Mouse (Mus musculus): Measurements from ENCODE around the gene Senp1.

The Senp1 gene

DNA sequence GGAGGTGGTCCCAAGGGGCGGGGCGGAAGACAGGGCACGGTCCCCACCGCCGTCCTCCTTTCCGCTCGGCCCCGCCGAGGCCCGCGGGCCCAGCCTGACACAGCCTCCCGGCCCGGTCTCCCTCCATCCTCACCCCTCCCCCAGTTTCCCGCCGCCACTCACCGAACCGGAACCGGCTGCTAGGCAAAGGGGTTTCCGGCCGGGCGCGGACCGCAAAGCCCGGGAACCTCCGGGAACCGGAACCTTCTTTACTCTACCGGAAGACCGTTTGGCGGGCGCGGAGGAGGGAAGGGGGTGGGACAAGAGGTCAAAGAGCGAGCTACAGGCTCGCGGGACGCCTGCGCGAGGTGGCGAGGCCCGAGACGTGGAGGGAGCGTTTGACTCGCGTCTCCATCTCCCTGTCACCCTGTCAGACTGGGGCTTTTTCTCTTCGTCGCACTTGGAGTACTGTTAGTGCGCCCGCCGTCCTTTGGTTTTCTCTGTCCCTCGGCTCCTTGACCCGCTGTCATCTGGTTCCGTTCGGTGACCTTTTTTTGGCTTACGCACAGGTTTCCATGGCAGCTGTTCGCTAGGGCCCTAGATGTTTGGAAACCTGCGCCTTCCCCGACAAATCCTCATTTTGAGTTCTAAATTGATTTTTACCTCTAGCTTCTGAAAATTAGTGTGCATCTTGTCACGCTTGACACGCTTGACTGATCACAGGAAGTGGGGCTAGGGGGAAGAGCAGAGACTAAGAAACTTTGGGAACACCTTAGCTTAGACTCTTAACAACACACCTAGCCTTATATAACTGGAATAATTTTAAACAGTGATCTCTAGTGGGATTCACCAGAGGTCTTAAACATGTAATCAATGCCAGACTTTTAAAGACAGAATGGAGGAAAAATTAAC, at the start of gene Senp1:
TSS of gene Senp1 (minus strand) at position 624 of the 891 bp plus-strand sequence.
- peak; percentile 87 for ATAC-seq (ENCODE audit: insufficient number of reproducible peaks, low FRiP score, low TSS enrichment)

DNA sequence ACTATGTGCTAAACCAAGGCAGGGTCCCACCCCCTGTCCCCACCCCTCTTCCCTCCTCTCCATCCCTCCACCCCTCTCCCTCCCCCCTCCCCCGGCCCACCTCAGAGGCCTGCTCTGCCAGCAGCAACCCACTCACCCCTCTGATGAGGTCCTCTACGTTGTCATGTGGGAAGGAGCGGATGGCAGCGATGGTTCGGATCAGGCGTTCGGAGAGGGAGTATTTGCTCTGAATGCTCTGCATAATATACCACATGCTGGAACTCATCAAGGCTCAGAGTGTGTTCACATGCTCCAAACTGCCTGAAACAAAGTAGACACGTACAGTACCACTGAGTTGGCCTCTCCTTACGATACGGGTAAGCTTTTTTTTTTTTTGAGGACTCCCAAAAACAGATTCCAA, 49.0 kb upstream of the Senp1 start:
- no peak for ATAC-seq (ENCODE audit: insufficient number of reproducible peaks, low FRiP score, low TSS enrichment)

DNA sequence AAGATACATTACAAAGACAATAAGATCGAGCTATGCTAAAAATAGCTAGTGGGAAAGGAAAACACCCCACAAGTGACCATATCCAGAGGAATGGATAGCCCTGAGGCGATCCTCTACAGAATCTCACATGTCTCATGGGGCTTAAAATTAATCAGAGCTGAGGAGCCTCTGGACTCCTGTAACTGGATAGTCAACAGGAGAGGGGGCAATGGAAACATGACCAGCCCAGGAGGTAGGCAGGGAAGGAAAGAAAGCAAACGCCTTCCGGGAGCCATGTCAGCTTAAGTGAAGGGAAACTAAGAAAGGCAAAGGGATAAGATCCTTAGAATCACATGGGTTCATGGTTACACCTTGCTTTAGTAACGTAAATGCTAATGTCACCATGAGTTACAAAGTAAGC, 47.3 kb upstream of the Senp1 start:
- ATAC-seq (ENCODE audit: insufficient number of reproducible peaks, low FRiP score, low TSS enrichment) = no peak

DNA sequence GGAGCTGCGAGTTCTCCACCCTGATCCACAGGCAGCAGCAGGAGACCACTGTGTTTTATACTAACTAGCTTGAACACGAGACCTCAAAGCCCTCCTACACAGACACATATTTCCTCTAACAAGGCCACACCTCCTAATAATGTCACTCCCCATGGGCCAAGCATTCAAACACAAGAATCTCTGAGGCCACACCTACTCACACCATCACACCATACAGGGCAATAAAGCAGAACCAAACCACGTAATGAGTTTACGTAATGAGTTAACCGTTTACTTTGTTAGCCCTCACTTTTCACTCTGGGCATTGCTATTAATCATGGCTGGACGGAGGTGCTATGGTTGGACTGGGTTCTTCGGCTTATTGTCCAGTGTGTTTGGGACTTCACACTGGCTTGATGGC, 46.2 kb upstream of the Senp1 start:
- ATAC-seq (ENCODE audit: insufficient number of reproducible peaks, low FRiP score, low TSS enrichment) = no peak

DNA sequence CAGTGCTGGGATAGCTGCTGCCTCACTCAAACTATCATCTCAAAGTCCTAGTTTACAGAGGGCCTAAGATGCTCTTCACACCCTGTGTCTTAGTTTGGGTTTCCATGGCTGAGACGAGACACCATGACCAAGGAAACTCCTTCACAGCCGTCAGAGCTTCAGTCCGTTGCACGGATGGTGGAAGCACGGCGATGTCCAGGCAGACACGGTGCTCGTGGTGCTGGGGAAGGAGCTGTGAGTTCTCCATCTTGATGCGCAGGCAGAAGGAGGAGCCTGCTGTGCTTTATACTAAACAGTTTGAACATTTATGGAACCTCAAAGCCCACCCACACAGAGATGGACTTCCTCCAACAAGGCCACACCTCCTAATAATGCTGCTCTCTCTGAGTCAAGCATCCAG, 43.3 kb upstream of the Senp1 start:
- no peak for ATAC-seq (ENCODE audit: insufficient number of reproducible peaks, low FRiP score, low TSS enrichment)

DNA sequence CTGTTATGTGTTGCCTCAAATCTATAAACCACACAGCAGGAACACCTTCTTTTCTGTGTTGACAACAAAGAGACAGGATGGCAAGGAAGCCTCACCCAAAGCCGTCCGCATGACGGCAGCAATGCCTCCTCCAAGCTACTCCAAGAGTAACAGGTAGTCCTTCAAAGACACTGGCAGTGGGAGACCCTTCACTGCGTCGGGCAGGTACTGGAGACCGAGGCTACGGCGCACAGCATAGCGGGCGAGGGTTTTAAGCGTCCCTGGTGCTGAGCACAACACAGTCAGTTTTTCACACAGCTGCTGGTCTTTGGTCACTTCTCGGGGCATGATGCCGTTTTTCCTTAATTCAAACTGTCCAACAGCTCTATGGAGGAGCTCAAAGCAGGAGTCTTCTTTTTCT, 42.1 kb upstream of the Senp1 start:
- no peak for ATAC-seq (ENCODE audit: insufficient number of reproducible peaks, low FRiP score, low TSS enrichment)

DNA sequence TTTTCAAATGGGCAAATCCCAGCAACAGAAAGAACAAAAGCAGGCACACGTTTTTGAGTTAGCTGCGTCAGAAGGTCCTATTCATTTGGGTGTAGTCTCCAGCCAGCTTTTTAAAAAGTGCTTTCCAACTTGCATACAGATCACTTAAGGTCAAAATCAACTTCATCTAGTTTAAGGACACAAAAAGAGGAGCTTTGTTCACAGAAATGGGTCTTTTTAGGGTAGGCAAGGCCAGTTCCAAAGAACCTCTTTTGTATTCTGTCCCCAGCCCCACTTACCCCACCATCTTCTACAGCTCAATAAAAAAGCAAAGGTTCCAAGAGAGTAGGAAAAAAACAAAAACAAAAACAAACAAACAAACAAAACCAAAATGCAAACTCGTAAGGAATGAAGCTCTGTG, 41.1 kb upstream of the Senp1 start:
- ATAC-seq (ENCODE audit: insufficient number of reproducible peaks, low FRiP score, low TSS enrichment) = no peak

DNA sequence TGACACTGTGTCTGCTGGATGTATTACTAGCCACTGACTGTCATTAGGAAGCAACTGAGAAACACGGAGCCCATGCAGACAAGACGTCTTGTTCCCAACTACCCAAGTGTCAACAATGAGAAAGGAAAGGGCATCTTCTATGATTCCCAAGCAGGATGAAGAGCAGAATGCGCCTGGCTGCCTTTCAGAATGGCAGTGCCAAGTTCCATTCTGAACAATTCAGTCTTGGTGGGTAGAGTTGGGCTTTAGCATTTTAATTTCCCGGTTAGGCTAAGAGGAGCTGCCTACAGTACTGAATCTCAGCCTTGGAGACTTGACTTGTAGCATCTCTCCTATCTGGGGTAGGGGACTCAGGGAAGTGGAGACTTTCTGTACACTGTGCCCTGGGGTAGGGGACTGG, 40.5 kb upstream of the Senp1 start:
- no peak for ATAC-seq (ENCODE audit: insufficient number of reproducible peaks, low FRiP score, low TSS enrichment)

DNA sequence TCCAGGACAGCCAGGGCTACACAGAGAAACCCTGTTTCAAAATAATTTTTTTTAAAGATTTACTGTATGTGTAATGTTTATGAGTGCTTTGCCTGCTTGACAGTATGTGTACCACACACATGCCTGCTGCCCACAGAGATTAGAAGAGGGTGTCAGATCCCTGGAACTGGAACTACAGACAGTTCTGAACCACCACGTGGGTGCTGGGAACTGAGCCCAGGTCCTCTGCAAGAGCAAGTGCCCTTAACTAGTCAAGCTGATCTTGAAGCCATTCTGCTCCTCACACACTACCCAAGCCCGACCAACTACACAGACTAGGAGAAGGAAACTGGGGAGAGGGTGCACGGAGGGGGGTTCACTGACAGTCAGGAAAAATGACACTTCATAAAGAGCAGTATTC, 39.9 kb upstream of the Senp1 start:
- no peak for ATAC-seq (ENCODE audit: insufficient number of reproducible peaks, low FRiP score, low TSS enrichment)

DNA sequence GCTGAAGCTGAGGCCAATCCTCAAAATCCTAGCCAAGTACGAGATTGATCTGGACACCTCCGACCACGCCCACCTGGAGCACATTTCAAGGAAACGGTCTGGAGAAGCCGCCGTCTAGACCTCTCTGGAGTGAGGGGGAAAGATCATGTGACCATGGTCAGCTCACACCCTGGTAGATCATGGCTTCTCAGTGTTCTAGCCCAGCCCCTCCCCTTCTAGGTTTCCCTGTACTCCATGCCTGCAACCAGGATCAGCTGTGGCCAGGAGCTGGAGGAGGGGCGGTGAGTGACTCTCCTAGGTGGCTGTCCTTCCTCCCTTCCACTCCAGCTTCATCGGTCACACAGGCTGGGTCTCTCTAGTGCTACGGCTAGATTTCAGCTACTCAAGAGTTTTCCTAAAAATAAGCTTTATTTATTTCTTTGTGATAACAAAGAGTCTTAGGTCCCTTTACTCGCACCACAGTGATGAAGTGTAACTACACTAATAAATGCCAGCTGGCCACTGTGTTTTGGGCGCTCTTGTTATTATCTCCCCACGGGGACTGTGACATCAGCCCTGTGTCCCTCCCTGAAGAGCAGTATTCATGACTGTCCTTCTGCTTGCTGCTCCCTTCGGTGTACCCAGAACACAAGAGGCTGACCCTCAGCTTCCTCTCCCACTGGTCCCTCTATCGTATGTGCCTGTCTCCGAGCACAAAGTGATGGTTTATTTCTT, 38.6 kb upstream of the Senp1 start:
- ATAC-seq (ENCODE audit: insufficient number of reproducible peaks, low FRiP score, low TSS enrichment) = no peak

DNA sequence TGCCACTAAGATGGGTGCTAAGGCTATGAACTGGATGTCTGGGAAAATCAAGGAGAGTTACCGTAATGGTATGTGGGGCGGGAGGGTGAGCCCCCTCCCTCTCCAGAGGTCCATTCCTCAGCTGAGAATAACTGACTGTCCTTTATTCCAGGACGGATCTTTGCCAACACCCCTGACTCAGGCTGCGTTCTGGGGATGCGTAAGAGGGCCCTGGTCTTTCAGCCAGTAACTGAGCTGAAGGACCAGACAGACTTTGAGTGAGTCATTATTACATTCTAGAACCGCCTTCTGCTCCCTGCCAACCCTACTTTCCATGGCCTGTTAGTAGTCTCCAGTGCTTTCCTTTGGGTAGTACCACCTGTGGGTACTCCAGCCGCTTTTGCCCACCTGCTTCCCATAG, 37.9 kb upstream of the Senp1 start:
- no peak for ATAC-seq (ENCODE audit: insufficient number of reproducible peaks, low FRiP score, low TSS enrichment)

DNA sequence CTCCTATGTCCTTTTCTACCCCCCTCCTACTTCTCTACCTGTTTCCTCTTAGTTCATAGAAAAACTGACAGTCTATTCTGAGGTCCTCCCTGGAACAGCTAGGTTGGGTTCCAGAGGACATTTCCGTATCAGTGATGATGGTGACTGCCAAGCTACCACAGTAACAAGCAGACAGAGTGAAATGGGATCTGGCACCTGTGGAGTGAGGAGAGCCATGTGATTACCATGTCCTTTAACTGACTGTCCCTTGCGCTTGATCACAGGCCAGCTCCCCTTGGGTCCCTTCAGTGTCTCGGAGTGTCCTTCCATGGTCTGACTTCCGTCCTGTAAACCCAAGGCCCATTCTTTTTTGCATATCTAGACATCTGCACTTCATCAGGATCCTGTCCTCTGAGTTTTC, 37.5 kb upstream of the Senp1 start:
- no peak for ATAC-seq (ENCODE audit: insufficient number of reproducible peaks, low FRiP score, low TSS enrichment)

DNA sequence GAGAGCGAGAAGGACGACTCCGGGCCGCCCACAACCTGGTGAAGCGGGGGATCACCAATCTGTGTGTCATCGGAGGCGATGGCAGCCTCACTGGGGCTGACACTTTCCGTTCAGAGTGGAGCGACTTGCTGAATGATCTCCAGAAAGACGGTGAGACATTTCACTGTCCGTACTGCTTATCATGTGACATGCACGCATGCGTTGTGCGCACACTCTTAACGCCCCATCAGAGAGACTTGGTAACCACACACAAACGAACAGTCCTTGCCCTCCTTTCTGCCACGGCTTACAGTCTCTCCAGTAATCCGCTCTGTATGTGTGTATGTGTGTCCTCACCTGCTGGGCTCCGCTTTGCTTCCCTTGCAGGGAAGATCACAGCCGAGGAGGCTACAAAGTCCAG, 27.3 kb upstream of the Senp1 start:
- no peak for ATAC-seq (ENCODE audit: insufficient number of reproducible peaks, low FRiP score, low TSS enrichment)

DNA sequence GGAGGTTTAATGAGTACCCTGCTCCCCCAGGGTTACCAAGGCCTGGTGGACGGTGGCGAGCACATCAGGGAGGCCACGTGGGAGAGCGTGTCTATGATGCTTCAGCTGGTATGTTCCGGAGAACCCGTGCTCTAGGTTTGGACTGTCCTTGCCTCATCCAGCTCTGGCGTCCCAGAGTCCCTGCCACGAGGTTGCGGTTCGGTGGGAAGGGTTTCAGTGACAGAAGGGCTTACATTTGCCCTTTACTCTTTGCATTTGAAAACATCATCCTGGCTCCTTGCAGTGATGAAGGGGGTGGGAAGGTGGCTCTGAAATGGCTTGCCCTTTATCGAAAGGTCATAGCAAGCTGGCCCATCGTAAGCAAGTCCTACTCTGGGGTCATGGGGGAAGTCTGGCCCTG, 25.8 kb upstream of the Senp1 start:
- no peak for ATAC-seq (ENCODE audit: insufficient number of reproducible peaks, low FRiP score, low TSS enrichment)

DNA sequence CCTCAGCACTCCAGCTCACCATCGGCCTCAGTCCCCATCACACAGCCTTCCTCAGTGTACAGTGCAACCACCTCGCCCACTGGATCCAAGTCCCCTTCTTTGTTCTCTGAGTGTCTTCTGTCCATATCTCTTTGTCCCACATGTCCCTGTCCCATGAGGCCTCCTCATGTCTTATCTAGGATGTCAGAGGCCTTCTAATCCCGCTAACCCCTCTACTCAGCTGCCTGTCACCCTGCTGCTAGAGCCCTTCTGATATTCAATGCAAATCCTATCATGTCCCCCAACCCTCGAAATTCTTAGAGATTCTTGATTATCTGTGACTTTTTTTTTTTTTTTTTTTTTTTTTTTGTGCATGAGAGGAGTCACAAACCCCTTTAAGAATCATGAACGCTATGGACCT, 22.7 kb upstream of the Senp1 start:
- ATAC-seq (ENCODE audit: insufficient number of reproducible peaks, low FRiP score, low TSS enrichment) = no peak

DNA sequence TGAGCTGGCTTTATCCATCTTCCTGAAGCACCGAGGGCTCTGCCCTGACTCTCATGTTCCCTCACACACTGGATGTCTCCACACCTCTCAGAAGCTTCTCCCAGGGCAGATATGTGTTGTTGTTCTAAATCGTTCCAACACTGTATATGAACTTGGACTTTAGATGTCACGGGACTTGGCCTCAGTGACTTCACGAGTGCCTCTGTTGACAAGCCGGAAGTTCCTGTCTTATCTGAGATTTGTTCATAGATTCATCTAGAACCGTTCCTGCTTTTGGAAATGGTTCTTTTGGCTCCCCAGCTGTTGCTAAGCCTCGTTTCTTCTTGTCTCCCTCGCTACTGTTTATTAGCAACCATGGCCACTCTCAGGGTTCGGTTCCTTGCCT, 22.2 kb upstream of the Senp1 start:
- ATAC-seq (ENCODE audit: insufficient number of reproducible peaks, low FRiP score, low TSS enrichment) = no peak

DNA sequence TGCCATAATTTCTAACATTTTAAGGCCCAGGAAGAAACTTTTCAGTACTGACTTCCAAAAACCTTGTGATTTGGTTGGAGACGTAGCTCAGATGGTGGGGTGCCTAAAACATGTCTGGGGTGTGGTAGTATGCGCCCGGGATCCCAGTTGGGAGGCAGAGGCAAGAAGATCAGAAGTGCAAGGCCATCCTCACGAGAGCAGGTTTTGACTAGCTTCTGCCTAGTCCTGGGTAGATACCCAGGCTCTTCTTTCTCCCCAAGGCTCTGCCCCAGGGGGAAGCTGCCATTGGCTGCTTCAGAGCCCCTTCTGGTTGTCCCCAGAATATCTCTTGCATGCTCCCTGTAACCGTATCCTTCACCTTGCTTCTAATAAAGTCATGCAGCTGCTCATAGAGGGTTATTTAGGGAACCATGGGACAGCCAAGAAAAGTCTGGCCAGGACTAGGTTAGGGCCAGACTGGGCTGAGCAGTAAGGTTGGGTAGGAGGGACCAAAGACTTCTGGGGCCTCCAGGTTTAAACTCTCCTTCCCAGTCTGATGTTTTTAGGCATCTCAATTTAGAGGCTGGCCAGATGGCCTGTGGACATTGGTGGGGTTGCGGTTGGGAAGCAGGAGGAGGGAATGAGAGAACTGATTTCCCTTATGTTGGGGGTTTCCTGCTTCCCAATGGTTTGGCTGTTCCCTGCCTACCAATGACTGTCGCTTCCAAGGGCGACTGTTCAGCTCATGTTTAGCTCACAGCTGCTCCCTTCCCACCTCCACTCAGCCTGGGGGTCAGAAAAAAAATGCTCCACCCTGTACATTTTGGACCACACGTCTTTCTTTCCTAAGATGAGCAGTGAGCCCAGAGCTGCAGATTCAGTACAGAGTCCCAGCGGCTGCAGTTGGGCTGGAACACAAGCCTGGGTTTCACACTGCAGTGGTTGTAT, 21.6 kb upstream of the Senp1 start:
- no peak for ATAC-seq (ENCODE audit: insufficient number of reproducible peaks, low FRiP score, low TSS enrichment)

DNA sequence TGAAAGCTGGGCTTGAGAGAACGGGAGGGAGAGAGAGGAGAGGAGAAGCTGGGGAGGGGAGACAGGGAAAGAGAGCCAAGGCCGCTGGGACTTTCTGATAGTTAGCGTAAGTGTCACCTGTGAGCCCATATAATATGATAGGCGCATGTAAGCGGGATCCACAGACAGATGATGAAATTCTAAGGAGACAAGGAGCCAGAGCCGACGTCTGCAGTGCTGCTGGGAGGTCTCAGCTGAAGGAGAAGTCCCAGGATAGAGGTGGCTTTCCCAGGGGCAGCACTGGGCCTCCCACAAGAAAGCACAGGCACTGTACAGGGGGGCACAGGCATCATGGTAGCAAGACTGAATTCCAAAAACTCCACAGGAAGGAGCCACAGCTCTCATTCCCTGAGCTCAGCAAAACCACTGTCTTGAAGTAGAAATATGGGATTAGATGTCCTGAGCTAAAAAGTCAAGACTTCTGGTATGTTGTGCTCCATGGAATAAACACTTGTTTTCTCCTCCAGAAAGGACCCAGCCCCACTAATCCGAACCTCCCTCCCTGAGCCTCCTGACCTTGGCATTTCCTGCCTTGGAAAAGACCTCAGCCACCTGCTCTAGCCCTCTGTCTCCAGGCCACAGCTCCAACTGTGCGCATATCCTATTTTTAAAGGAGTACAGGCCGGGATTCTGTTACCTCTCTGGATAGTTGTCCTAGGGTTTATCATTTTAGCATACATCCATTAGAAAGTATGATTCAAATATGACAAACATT, 20.7 kb upstream of the Senp1 start:
- peak; percentile 53; the same call in 1 of the 2 replicates for ATAC-seq (ENCODE audit: insufficient number of reproducible peaks, low FRiP score, low TSS enrichment)

DNA sequence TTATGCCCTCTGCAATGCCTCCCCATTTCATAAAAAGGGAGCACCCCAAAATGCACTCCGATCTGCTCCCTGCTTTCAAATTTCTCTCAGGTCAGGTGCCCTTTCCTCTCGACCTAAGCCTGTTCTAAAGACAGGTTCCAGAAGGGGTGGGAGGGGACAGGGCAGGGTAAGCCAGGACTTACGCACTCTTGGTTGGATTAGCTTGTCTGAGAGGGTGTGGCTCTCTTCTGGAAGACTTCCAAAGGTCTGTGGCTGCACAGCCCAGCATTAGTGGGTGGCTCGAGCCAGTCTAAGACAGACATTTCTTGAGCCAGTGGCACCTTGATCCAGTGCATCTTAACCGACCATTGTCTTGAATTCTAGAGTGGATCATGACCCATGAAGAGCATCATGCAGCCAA, 18.2 kb upstream of the Senp1 start:
- ATAC-seq (ENCODE audit: insufficient number of reproducible peaks, low FRiP score, low TSS enrichment) = no peak
